Mouse (Mus musculus) ES-E14 (cell line): ENCODE measurements at regions not wholly inside any gene's neighbourhood (a gene's known extent, or its start where the extent isn't known, plus 50 kb on each side); places are given as distances from the start of the nearest gene placed in this dataset.
A peak's percentile ranks its signal among the peaks of the same experiment; 100 is the strongest.

Source experiments
- DNase-seq: peaks from one replicate; pipeline ENCODE4 v3.0.0-alpha.2; 2013; ENCODE audit warnings: low read depth, low spot score
- H3K27ac ChIP-seq: 2 replicates; pipeline ENCODE4 v1.5.1; 2012; ENCODE audit warnings: low read depth, mild to moderate bottlenecking, low read length, moderate library complexity, mixed read lengths; ENCODE audit not compliant: poor library complexity, insufficient read depth, severe bottlenecking
- H3K36me3 ChIP-seq: 2 replicates; pipeline ENCODE4 v1.6.1; 2012; ENCODE audit warnings: mild to moderate bottlenecking, low read length, moderate library complexity, mixed read lengths; ENCODE audit not compliant: control insufficient read depth, poor library complexity, insufficient read depth, severe bottlenecking
- H3K4me1 ChIP-seq, 2 experiments: fragments of 150-350 bp in 1 of 2; sonication (generic) in 1 of 2; 2 replicates each; pipeline ENCODE4 v1.6.1; 2012; ENCODE audit warnings: low read length in 2 of 2, mild to moderate bottlenecking in 1 of 2, mixed read lengths in 1 of 2; ENCODE audit not compliant: control insufficient read depth in 2 of 2, insufficient read depth in 2 of 2, poor library complexity in 1 of 2
- H3K4me3 ChIP-seq, 2 experiments: fragments of 150-350 bp in 1 of 2; sonication (generic) in 1 of 2; 2 replicates each; pipeline ENCODE4 v1.5.1; 2012; ENCODE audit warnings: low read length in 2 of 2, low read depth in 1 of 2, mild to moderate bottlenecking in 1 of 2, mixed read lengths in 1 of 2; ENCODE audit not compliant: insufficient read depth in 1 of 2, poor library complexity in 1 of 2, severe bottlenecking in 1 of 2
- H3K9ac ChIP-seq: 2 replicates; pipeline ENCODE4 v1.6.1; 2012; ENCODE audit warnings: low read depth, mild to moderate bottlenecking, low read length, mixed read lengths; ENCODE audit not compliant: poor library complexity, insufficient read depth, severe bottlenecking
- H3K9me3 ChIP-seq: fragments of 150-350 bp; sonication (generic); 2 replicates; pipeline ENCODE4 v1.6.1; 2012; ENCODE audit warnings: low read depth, mild to moderate bottlenecking, low read length; ENCODE audit not compliant: control insufficient read depth, insufficient read depth
- CHD2 ChIP-seq: IDR thresholded peaks from 2 replicates; pipeline ENCODE4 v1.6.1; 2014; ENCODE audit warnings: mild to moderate bottlenecking, low read depth, low read length, inconsistent platforms
- HCFC1 ChIP-seq: IDR thresholded peaks from 2 replicates; pipeline ENCODE4 v1.6.1; 2012; ENCODE audit warnings: low read length, inconsistent platforms, borderline replicate concordance; ENCODE audit not compliant: insufficient read depth
- MAFK ChIP-seq: IDR thresholded peaks from 2 replicates; pipeline ENCODE4 v1.6.1; 2014; ENCODE audit warnings: mild to moderate bottlenecking, low read depth, low read length, inconsistent platforms; ENCODE audit not compliant: insufficient read depth
- ZC3H11A ChIP-seq: IDR thresholded peaks from 2 replicates; pipeline ENCODE4 v1.6.1; 2012; ENCODE audit warnings: low read depth, mild to moderate bottlenecking, inconsistent platforms, low read length, borderline replicate concordance
- ZNF384 ChIP-seq: IDR thresholded peaks from 2 replicates; pipeline ENCODE4 v1.6.1; 2012; ENCODE audit warnings: low read depth, low read length, inconsistent platforms
- in situ Hi-C, 2 experiments: fragments of 600-800 bp; cut with MboI; formaldehyde crosslinking; loops; one replicate each; pipeline ENCODE4 v1.15.1; 2025; ENCODE audit warnings: low sequenced_read_pairs in 2 of 2, inconsistent platforms in 1 of 2; ENCODE audit not compliant: unreplicated experiment in 2 of 2

DNA sequence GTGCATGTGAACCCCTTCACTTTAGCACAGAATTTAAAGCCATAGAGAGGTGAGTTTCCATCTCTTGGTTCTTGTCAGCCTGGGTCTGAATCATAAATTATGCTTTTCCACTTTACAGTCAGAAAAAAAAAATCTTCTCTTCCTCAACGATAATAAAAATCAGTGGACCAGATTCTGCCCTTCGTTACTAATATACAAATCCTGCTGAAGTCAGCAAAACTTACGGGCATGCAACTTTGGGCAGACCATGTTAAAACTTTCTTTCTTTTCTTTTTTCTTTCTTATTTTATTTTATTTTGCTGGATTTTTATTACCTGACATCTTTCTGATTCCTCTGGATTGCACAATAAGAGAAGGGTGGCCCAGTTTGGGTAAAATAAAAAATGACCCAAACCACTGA, 136.6 kb upstream of the Dio2 start:
- Histone ChIP-seq H3K4me3 (no peak overlapping the region), H3K9me3 (no peaks in the 10 kb centered on the region), H3K4me1 (no peaks in the 10 kb centered on the region), H3K9ac (no peak overlapping the region), H3K36me3 (no peaks in the 10 kb centered on the region), H3K27ac (no peak overlapping the region)
- TF ChIP-seq ZNF384 (no peak), ZC3H11A (no peak), MAFK (peak; percentile 62; the same call in 1 of the 2 replicates), CHD2 (no peak), HCFC1 (no peak)
- DNase-seq, result no peak
- in situ Hi-C loops, result no loop called here

DNA sequence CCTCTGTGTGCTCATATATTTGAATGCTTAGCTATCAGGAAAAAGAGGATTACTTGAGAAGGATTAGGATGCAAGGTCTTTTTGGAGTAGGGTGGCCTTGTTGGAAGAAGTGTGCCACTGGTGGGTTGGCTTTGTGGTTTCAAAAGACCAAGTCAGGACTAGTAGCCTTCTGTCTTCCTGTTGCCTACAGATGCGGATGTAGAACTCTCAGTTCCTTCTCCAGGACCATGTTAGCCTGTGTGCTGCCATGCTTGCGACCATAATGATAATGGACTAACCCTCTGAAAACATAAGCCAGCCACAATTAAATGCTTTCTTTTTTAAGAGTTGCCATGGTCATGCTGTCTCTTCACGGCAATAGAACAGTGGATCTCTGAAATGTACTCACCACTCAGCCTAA, 135.7 kb upstream of the Dio2 start:
- H3K9me3 ChIP-seq, result no peaks in the 10 kb centered on the region
- H3K4me3 ChIP-seq, result no peak overlapping the region
- in situ Hi-C loops, result no loop called here
- TF ChIP-seq MAFK (no peak), ZNF384 (no peak), HCFC1 (no peak), CHD2 (no peak), ZC3H11A (no peak)
- no peaks in the 10 kb centered on the region for H3K36me3 ChIP-seq
- no peak overlapping the region for H3K9ac ChIP-seq
- H3K27ac ChIP-seq, result no peak overlapping the region
- no peaks in the 10 kb centered on the region for H3K4me1 ChIP-seq
- no peak for DNase-seq

DNA sequence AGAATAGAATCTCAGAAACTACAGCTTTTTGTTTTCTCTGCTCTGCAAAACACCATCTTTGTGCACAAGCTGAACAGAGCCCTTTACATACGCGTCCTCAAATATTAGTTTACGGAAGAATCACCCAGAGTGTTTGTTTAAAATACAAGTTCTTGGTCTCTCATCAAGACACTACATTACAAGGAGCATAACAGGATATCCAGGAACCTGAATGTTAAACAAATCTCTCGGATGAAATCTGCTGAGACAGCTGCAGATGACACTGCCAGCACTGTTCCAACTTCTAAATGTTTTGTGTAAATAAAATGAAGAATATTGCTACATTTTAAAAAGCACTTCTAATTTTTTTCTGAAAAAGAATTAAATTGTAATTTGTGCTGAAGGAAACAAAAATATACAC, 128.4 kb upstream of the Dio2 start:
- no peaks in the 10 kb centered on the region for H3K36me3 ChIP-seq
- no peaks in the 10 kb centered on the region for H3K9me3 ChIP-seq
- H3K27ac ChIP-seq, result no peak overlapping the region
- no peak overlapping the region for H3K9ac ChIP-seq
- in situ Hi-C loops, result no loop called here
- no peak for TF ChIP-seq ZNF384
- TF ChIP-seq HCFC1, result no peak
- no peak for TF ChIP-seq CHD2
- TF ChIP-seq MAFK, result no peak
- no peak for TF ChIP-seq ZC3H11A
- H3K4me3 ChIP-seq, result no peak overlapping the region
- DNase-seq, result no peak
- no peaks in the 10 kb centered on the region for H3K4me1 ChIP-seq

DNA sequence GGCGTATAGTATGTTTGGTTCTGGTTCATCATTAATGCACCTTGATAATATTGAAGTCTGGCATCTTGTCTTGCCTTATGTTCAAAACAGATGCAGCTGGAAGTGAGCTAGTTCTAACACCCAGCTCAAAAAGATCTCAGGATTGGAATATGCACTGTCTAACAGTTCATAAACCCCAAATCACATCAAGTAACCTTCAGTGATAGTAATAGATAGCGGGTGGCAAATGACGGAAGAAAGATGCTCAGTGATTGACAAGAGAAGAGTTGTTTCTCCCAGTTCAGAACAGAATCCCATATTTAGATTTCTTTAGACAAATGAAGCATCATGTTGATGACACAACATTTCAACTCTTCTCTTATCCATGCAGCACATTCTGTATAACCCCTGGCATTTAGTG, 124.4 kb upstream of the Dio2 start:
- no peak for TF ChIP-seq ZC3H11A
- TF ChIP-seq MAFK, result no peak
- TF ChIP-seq HCFC1, result no peak
- no peak for TF ChIP-seq CHD2
- no peak for TF ChIP-seq ZNF384
- in situ Hi-C loops, result no loop called here

DNA sequence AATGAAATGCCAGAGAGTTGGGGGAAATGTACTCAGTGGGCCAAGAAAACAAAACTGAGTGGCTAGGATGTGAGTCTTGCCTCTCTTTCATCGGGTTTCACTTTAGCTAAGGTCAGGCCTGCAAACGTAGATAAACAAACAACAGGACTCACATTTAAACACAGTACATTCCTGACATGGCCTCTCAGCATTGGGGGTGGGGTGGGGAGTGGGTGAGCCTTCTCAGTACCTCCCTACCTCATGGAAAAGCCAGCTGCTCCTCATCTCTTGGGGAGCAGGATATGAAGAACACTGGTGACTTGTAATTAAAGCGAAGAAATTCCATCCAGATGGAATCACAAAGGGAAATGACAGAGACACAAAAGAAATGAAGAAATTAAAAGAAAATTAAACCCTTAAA, 119.5 kb upstream of the Dio2 start:
- Histone ChIP-seq H3K4me1 (no peaks in the 10 kb centered on the region), H3K36me3 (no peaks in the 10 kb centered on the region), H3K27ac (no peak overlapping the region), H3K9me3 (no peaks in the 10 kb centered on the region), H3K9ac (no peak overlapping the region), H3K4me3 (no peak overlapping the region)
- TF ChIP-seq CHD2 (no peak), ZC3H11A (no peak), ZNF384 (no peak), MAFK (no peak), HCFC1 (no peak)
- DNase-seq, result no peak
- in situ Hi-C loops, result no loop called here

More for the DNA sequence above, 124.4 kb upstream of the Dio2 start:
- no peak overlapping the region for H3K27ac ChIP-seq
- no peaks in the 10 kb centered on the region for H3K4me1 ChIP-seq
- no peaks in the 10 kb centered on the region for H3K9me3 ChIP-seq
- H3K4me3 ChIP-seq, result no peak overlapping the region
- H3K36me3 ChIP-seq, result no peaks in the 10 kb centered on the region
- DNase-seq, result no peak
- no peak overlapping the region for H3K9ac ChIP-seq
